Mouse (Mus musculus) liver, embryonic 14.5 days (tissue): Measurements from ENCODE around the gene Cacna1i. TPM values are rescaled to one million over a fixed set of nuclear protein-coding genes. Genes with fewer than 3 reads are reported as not detected.

Source experiments
- ATAC-seq: fragments of 200-750 bp; cut with Nextera tagmentation; 2 replicates; pipeline ENCODE4 v1.8.0; 2017; ENCODE audit warnings: moderate number of reproducible peaks, mild to moderate bottlenecking, moderate library complexity; ENCODE audit not compliant: insufficient read depth
- DNase-seq, 3 experiments: peaks; one replicate each; pipeline ENCODE4 v3.0.0-alpha.2; 2012 to 2013; ENCODE audit warnings: low read depth in 3 of 3, low spot score in 3 of 3
- H3K27ac ChIP-seq: fragments of 300-500 bp; sonication (generic); 2 replicates; pipeline ENCODE4 v1.5.1; 2014; ENCODE audit warnings: moderate library complexity, mild to moderate bottlenecking, control low read depth, inconsistent platforms
- H3K27me3 ChIP-seq: fragments of 300-500 bp; sonication (generic); 2 replicates; pipeline ENCODE4 v1.6.1; 2014; ENCODE audit warnings: mild to moderate bottlenecking, low read length, moderate library complexity; ENCODE audit not compliant: control insufficient read depth, insufficient read depth
- H3K36me3 ChIP-seq: fragments of 300-500 bp; sonication (generic); replicated peaks from 2 replicates; pipeline ENCODE4 v1.6.1; 2014; ENCODE audit warnings: low read depth; ENCODE audit not compliant: control insufficient read depth, insufficient read depth
- H3K4me1 ChIP-seq, 2 experiments: fragments of 200-500 bp in 1 of 2; fragments of 300-500 bp in 1 of 2; sonication (generic) in 1 of 2; replicated peaks; 2 replicates each; pipeline ENCODE4 v1.6.1; 2012 to 2014; ENCODE audit warnings: antibody characterized with exemption in 1 of 2, inconsistent platforms in 1 of 2, low read length in 1 of 2; ENCODE audit not compliant: control insufficient read depth in 2 of 2, insufficient read depth in 2 of 2
- H3K4me2 ChIP-seq: fragments of 300-500 bp; sonication (generic); 2 replicates; pipeline ENCODE4 v1.6.1; 2014; ENCODE audit warnings: low read depth, mild to moderate bottlenecking, control low read depth, moderate library complexity
- H3K4me3 ChIP-seq, 2 experiments: fragments of 200-500 bp in 1 of 2; fragments of 300-500 bp in 1 of 2; sonication (generic) in 1 of 2; 2 replicates each; pipeline ENCODE4 v1.5.1; 2012 to 2014; ENCODE audit warnings: low read depth in 2 of 2, low read length in 2 of 2, mild to moderate bottlenecking in 2 of 2, control low read depth in 1 of 2, inconsistent platforms in 1 of 2, moderate library complexity in 1 of 2; ENCODE audit not compliant: insufficient read depth in 1 of 2
- H3K9ac ChIP-seq: fragments of 300-500 bp; sonication (generic); replicated peaks from 2 replicates; pipeline ENCODE4 v1.6.1; 2014; ENCODE audit warnings: mild to moderate bottlenecking, control low read depth, moderate library complexity
- H3K9me3 ChIP-seq: fragments of 300-500 bp; sonication (generic); 2 replicates; pipeline ENCODE4 v1.6.1; 2016; ENCODE audit warnings: low read length, mixed read lengths; ENCODE audit not compliant: control insufficient read depth
- CTCF ChIP-seq: IDR thresholded peaks from 2 replicates; pipeline ENCODE4 v1.5.1; 2016; ENCODE audit warnings: antibody characterized with exemption, low read depth, control low read depth
- EP300 ChIP-seq: IDR thresholded peaks from 2 replicates; pipeline ENCODE4 v1.6.1; 2016; ENCODE audit warnings: antibody characterized with exemption, low read depth
- WGBS: fragments of 180-500 bp; shearing (Covaris S2); extraction: QIAGEN DNeasy Blood & Tissue Kit; methylation state at CpG from one replicate; pipeline ENCODE4 v1.1.7; 2014; ENCODE audit not compliant: insufficient replicate concordance; 5-methylcytosine and 5-hydroxymethylcytosine counted together
- polyA plus RNA-seq, 2 experiments: library from polyadenylated mRNA; depleted of rRNA in 1 of 2; stranded (reverse) in 1 of 2; unstranded in 1 of 2; fragments of >200 nt; fragmentation: Nextera tagmentation in 1 of 2; extraction: Ambion mirVana in 1 of 2; gene quantifications; 2 replicates each; pipeline versions ENCODE4 v1.2.1 to v1.2.3; 2012 to 2014

The Cacna1i gene
- polyA plus RNA-seq, 2 experiments, result 0.01 TPM

DNA sequence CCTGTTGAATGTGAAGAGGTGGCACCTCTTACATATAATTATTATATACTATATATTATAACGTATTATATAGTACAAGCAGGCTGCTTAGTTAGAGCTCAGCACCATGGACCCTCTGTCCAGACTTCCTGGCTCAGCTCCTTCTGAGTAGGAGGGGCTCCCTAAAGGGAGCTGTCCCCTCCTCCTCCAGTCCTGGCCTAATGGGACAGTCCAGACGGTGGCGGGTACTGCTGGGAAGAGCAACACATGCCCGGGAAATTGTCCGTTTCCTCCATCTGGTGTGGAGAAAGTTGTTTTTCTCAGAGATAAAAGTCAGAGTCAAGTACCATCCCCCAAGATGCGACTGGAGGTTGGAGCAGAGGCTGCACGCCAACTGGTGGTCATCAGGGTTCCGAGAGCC is 19.1 kb downstream of the Cacna1i start:
- H3K4me2 ChIP-seq, result no peak overlapping the region
- no peaks in the 10 kb centered on the region for H3K4me1 ChIP-seq
- H3K27ac ChIP-seq, result no peak overlapping the region
- no peak overlapping the region for H3K9ac ChIP-seq
- no peaks in the 10 kb centered on the region for H3K27me3 ChIP-seq
- ATAC-seq (no peak), DNase-seq (no peak)
- H3K9me3 ChIP-seq, result no peaks in the 10 kb centered on the region
- TF ChIP-seq EP300, result no peak
- no peak for TF ChIP-seq CTCF
- WGBS, result 25% methylated on average over 8 of the region's 8 CpGs
- H3K4me3 ChIP-seq, result no peak overlapping the region
- H3K36me3 ChIP-seq, result no peaks in the 10 kb centered on the region

DNA sequence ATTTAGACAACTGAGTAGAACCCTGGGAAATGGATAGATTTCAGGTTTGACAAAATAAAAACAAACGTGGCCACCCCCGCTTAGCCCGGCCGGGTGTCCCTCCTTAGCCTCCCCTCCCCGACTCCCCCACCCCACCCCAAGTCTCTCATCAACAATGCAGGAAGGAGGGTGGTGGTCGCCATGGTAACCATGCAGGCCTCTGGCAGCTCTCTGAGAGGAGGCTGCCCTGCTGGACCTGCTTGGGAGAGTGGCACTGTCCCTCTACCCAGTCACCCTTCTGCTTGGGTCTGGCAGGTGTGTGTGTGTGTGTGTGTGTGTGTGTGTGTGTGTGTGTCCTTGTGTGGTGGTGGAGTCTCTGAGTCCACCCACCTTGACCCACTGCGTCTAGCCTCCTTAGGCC is 27.7 kb downstream of the Cacna1i start:
- Histone ChIP-seq H3K27ac (no peak overlapping the region), H3K4me1 (no peaks in the 10 kb centered on the region), H3K36me3 (no peaks in the 10 kb centered on the region), H3K9ac (no peak overlapping the region), H3K4me2 (no peak overlapping the region), H3K27me3 (no peaks in the 10 kb centered on the region), H3K9me3 (no peaks in the 10 kb centered on the region), H3K4me3 (no peak overlapping the region)
- ATAC-seq (no peak), DNase-seq (no peak)
- 57% methylated on average over 7 of the region's 7 CpGs for WGBS
- TF ChIP-seq EP300 (no peak), CTCF (no peak)

DNA sequence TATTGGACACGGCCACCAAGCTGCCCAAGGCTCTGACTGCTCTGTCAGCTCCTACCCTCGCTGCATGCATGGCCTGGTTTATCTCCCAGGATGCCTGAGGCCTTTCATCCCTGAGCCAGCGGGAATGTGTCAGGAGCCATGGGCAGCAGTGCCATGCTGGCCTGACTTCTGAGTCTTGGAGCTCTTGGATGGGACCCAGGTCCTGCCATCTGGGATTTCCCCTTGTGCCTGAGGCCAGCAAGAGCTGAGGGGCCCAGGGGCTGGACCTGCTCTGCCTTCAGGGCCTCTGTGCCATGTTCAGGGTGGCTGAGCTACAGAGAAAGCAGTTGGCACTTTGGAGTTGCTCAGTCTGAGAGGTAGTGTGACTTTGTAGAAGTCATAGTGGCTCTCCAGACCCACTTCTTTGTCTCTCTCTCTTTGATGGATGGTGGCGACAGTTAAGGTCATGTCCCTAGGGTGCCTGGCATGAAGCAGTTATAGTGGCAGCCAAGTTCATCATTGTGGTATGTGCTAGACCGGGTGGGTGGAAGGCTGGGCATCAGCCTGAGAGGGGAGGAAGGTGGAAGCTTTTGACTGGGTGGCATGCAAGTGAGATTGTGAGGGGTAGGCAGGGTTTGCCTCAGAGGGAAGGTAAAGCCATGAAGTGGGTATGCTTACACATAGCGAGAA is 30.1 kb downstream of the Cacna1i start:
- DNase-seq (no peak), ATAC-seq (no peak)
- Histone ChIP-seq H3K27me3 (no peaks in the 10 kb centered on the region), H3K9ac (no peak overlapping the region), H3K4me3 (no peak overlapping the region), H3K27ac (no peak overlapping the region), H3K9me3 (no peaks in the 10 kb centered on the region), H3K4me1 (no peaks in the 10 kb centered on the region), H3K36me3 (no peaks in the 10 kb centered on the region), H3K4me2 (no peak overlapping the region)
- WGBS, result 63% methylated on average over 6 of the region's 6 CpGs
- TF ChIP-seq CTCF (no peak), EP300 (no peak)

DNA sequence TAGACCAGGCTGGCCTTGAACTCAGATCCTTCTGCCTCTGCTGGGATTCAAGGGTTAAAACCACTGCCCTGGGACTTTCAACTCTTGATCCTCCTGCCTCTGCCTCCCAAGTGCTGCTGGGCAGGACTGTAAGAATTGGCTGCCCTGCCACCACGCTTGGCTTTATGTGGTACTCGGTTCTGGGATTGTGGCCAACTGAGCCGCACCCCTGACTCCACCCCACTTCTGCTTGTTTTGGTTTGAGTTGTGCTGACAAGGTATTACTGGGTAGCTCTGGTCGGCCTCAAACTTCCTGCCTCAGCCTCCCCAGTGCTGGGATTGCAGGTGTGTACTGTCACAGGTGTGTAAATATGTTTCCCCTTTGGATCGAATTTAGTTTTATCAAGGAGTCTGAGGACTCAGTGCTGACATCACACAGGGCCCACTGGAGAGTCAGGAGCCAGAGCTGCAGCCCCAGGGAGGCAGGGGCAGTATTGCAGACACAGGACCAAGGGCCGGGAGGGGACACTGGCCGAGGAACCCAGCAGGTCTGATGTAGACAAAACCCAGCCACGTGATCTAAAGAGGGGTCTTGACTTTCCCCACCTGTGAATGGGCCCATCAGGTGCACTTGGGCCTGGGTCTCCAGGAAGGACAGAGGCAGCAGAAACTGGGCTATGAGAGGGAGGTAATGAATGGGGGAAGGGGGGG is 30.9 kb downstream of the Cacna1i start:
- DNase-seq (no peak), ATAC-seq (no peak)
- Histone ChIP-seq H3K4me3 (no peak overlapping the region), H3K27ac (no peak overlapping the region), H3K4me1 (no peaks in the 10 kb centered on the region), H3K27me3 (no peaks in the 10 kb centered on the region), H3K9ac (no peak overlapping the region), H3K9me3 (no peaks in the 10 kb centered on the region), H3K36me3 (no peaks in the 10 kb centered on the region), H3K4me2 (no peak overlapping the region)
- TF ChIP-seq EP300 (no peak), CTCF (no peak)
- WGBS, result 45% methylated on average over 8 of the region's 8 CpGs

DNA sequence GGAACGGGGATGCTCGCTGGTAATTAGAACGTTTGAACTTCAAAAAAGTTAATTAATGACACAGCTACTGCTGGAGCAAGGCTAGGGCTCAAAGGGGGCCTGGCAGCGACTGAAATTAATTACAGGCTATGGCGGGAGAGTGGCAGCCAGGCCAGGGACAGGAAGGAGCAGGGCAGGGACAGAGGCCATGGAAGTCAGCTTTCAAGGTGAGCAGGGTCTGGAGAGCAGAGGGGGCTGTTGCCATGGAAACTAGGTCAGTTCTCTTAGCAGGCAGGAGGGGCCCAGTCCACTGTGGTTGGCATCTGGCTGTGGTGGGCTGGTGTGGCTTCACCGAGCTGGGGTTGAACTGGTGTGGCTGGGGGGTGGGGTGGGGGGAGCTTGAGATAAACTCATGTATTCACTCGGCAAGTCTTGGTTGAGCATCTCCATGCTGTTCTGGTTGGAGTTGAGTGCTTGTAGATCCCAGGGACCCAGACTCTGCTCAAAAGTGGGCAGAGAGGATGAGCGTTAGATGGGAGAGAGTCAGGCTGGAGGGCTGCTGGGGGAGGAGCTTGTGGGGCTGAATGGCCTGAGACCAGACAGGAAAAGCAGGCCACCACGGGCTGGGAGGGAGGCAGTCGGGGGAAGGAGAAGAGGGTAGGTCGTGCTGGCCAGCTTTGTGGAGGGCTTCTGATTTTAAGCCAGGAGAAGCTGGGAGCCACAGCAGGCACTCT is 31.7 kb downstream of the Cacna1i start:
- no peak overlapping the region for H3K4me2 ChIP-seq
- no peak for TF ChIP-seq CTCF
- no peak for TF ChIP-seq EP300
- no peak for ATAC-seq
- no peak for DNase-seq
- H3K36me3 ChIP-seq, result no peaks in the 10 kb centered on the region
- H3K27ac ChIP-seq, result no peak overlapping the region
- H3K27me3 ChIP-seq, result no peaks in the 10 kb centered on the region
- no peaks in the 10 kb centered on the region for H3K4me1 ChIP-seq
- no peak overlapping the region for H3K4me3 ChIP-seq
- no peaks in the 10 kb centered on the region for H3K9me3 ChIP-seq
- WGBS, result 21% methylated on average over 11 of the region's 11 CpGs
- no peak overlapping the region for H3K9ac ChIP-seq
